Mouse (Mus musculus) hindbrain, postnatal 0 days (tissue): ENCODE measurements around the gene Ube2n. TPM values are rescaled to one million over a fixed set of nuclear protein-coding genes. Genes with fewer than 3 reads are reported as not detected.

Experiments used
- ATAC-seq: fragments of 200-750 bp; cut with Nextera tagmentation; 2 replicates; pipeline ENCODE4 v1.8.0; 2017; ENCODE audit warnings: mild to moderate bottlenecking, moderate TSS enrichment, moderate library complexity
- DNase-seq: peaks from one replicate; pipeline ENCODE4 v3.0.0-alpha.2; 2015; ENCODE audit warnings: low spot score
- H3K27ac ChIP-seq: fragments of 300-500 bp; sonication (generic); 2 replicates; pipeline ENCODE4 v1.5.1; 2014; ENCODE audit warnings: mild to moderate bottlenecking
- H3K27me3 ChIP-seq: fragments of 300-500 bp; sonication (generic); 2 replicates; pipeline ENCODE4 v1.6.1; 2014; ENCODE audit warnings: low read length, mixed read lengths; ENCODE audit not compliant: insufficient read depth
- H3K36me3 ChIP-seq: fragments of 300-500 bp; sonication (generic); 2 replicates; pipeline ENCODE4 v1.6.1; 2014; ENCODE audit warnings: low read length, mixed read lengths; ENCODE audit not compliant: insufficient read depth
- H3K4me1 ChIP-seq: fragments of 300-500 bp; sonication (generic); 2 replicates; pipeline ENCODE4 v1.6.1; 2014; ENCODE audit warnings: antibody characterized with exemption, low read length, mixed read lengths; ENCODE audit not compliant: insufficient read depth
- H3K4me2 ChIP-seq: fragments of 300-500 bp; sonication (generic); 2 replicates; pipeline ENCODE4 v1.6.1; 2014; ENCODE audit warnings: low read depth, mild to moderate bottlenecking, low read length, moderate library complexity, mixed read lengths
- H3K4me3 ChIP-seq: fragments of 300-500 bp; sonication (generic); 2 replicates; pipeline ENCODE4 v1.5.1; 2014; ENCODE audit warnings: low read length
- H3K9ac ChIP-seq: fragments of 300-500 bp; sonication (generic); replicated peaks from 2 replicates; pipeline ENCODE4 v1.6.1; 2014; ENCODE audit warnings: mild to moderate bottlenecking, low read length, moderate library complexity, mixed read lengths
- H3K9me3 ChIP-seq: fragments of 300-500 bp; sonication (generic); 2 replicates; pipeline ENCODE4 v1.6.1; 2016; ENCODE audit warnings: low read length, mixed read lengths
- CTCF ChIP-seq: IDR thresholded peaks from 2 replicates; pipeline ENCODE4 v1.5.1; 2016; ENCODE audit warnings: antibody characterized with exemption, control low read depth, low read depth
- WGBS: fragments of 180-500 bp; shearing (Covaris S2); extraction: QIAGEN DNeasy Blood & Tissue Kit; methylation state at CpG from one replicate; pipeline ENCODE4 v1.1.7; 2014; 5-methylcytosine and 5-hydroxymethylcytosine counted together
- polyA plus RNA-seq: library from polyadenylated mRNA; unstranded; fragments of >200 nt; fragmentation: Nextera tagmentation; extraction: Ambion mirVana; gene quantifications from 2 replicates; pipeline ENCODE4 v1.2.1, GENCODE M21; 2015
- total RNA-seq: library from RNA; depleted of rRNA; stranded (reverse); fragments of >200 nt; gene quantifications from 2 replicates; pipeline ENCODE4 v1.2.3, GENCODE M21; 2014

Gene Ube2n
- total and polyA plus RNA-seq, 2 experiments from 2014 or later: 203 to 333 TPM

GRCm38 (mm10) chr10:95535399-95536221, 20.7 kb downstream of the Ube2n start:
- no peak for ATAC-seq
- DNase-seq: no peak
- WGBS: 88% methylated on average over 8 of the region's 8 CpGs

GRCm38 (mm10) chr10:95536222-95536541, 21.2 kb downstream of the Ube2n start:
- DNase-seq: no peak
- 89% methylated on average over 6 of the region's 6 CpGs for WGBS
- no peak overlapping the region for H3K4me2 ChIP-seq
- H3K36me3 ChIP-seq: no peaks in the 10 kb centered on the region
- no peak for TF ChIP-seq CTCF
- no peaks in the 10 kb centered on the region for H3K4me1 ChIP-seq
- no peaks in the 10 kb centered on the region for H3K9me3 ChIP-seq
- no peak overlapping the region for H3K4me3 ChIP-seq
- ATAC-seq: no peak
- no peak overlapping the region for H3K27ac ChIP-seq
- no peaks in the 10 kb centered on the region for H3K27me3 ChIP-seq
- H3K9ac ChIP-seq: no peak overlapping the region

More at GRCm38 (mm10) chr10:95535399-95536221, 20.7 kb downstream of the Ube2n start:
- H3K9me3 ChIP-seq: no peaks in the 10 kb centered on the region
- H3K9ac ChIP-seq: no peak overlapping the region
- no peak overlapping the region for H3K4me2 ChIP-seq
- H3K36me3 ChIP-seq: no peaks in the 10 kb centered on the region
- no peak overlapping the region for H3K4me3 ChIP-seq
- no peak overlapping the region for H3K27ac ChIP-seq
- H3K4me1 ChIP-seq: no peaks in the 10 kb centered on the region
- no peaks in the 10 kb centered on the region for H3K27me3 ChIP-seq
- TF ChIP-seq CTCF: 0 out of 2 replicates have a peak, but pooled peaks have one; percentile 4

- DNase-seq (no peak), ATAC-seq (no peak)
- Histone ChIP-seq H3K9ac (no peak overlapping the region), H3K9me3 (no peaks in the 10 kb centered on the region), H3K36me3 (peaks cover 10% of the 10 kb centered on the region; the same call in 1 of the 2 replicates), H3K27ac (no peak overlapping the region), H3K27me3 (no peaks in the 10 kb centered on the region), H3K4me1 (no peaks in the 10 kb centered on the region), H3K4me3 (no peak overlapping the region), H3K4me2 (no peak overlapping the region)
- WGBS: 92% methylated on average over 3 of the region's 3 CpGs
- TF ChIP-seq CTCF: no peak
Observed at GRCm38 (mm10) chr10:95539260-95539659, 24.3 kb downstream of the Ube2n start.

GRCm38 (mm10) chr10:95539841-95540240, 24.9 kb downstream of the Ube2n start:
- Histone ChIP-seq H3K9ac (no peak overlapping the region), H3K27me3 (no peaks in the 10 kb centered on the region), H3K4me2 (no peak overlapping the region), H3K27ac (no peak overlapping the region), H3K4me1 (no peaks in the 10 kb centered on the region), H3K4me3 (no peak overlapping the region), H3K36me3 (peaks cover 12% of the 10 kb centered on the region; the same call in 1 of the 2 replicates), H3K9me3 (no peaks in the 10 kb centered on the region)
- DNase-seq (no peak), ATAC-seq (no peak)
- no peak for TF ChIP-seq CTCF
- WGBS: 84% methylated on average over 3 of the region's 3 CpGs

GRCm38 (mm10) chr10:95542916-95543315, 28.0 kb downstream of the Ube2n start:
- Histone ChIP-seq H3K9ac (no peak overlapping the region), H3K4me3 (no peak overlapping the region), H3K36me3 (peaks cover 27% of the 10 kb centered on the region; the same call in 1 of the 2 replicates), H3K9me3 (no peaks in the 10 kb centered on the region), H3K4me2 (no peak overlapping the region), H3K4me1 (no peaks in the 10 kb centered on the region), H3K27ac (no peak overlapping the region), H3K27me3 (no peaks in the 10 kb centered on the region)
- no peak for DNase-seq
- no peak for ATAC-seq
- TF ChIP-seq CTCF: no peak
- WGBS: 90% methylated on average over 4 of the region's 4 CpGs

- H3K9ac ChIP-seq: no peak overlapping the region
- no peak for TF ChIP-seq CTCF
- H3K4me2 ChIP-seq: no peak overlapping the region
- H3K27me3 ChIP-seq: no peaks in the 10 kb centered on the region
- no peaks in the 10 kb centered on the region for H3K4me1 ChIP-seq
- no peaks in the 10 kb centered on the region for H3K9me3 ChIP-seq
- no peak for ATAC-seq
- H3K4me3 ChIP-seq: no peak overlapping the region
- no peak for DNase-seq
- 94% methylated on average over 2 of the region's 2 CpGs for WGBS
- H3K36me3 ChIP-seq: peaks cover 30% of the 10 kb centered on the region; the same call in 1 of the 2 replicates
- no peak overlapping the region for H3K27ac ChIP-seq
Observed at GRCm38 (mm10) chr10:95543377-95543776, 28.4 kb downstream of the Ube2n start.

- Histone ChIP-seq H3K4me1 (no peaks in the 10 kb centered on the region), H3K9me3 (no peaks in the 10 kb centered on the region), H3K36me3 (peaks cover 33% of the 10 kb centered on the region; the same call in 1 of the 2 replicates), H3K9ac (no peak overlapping the region), H3K27ac (no peak overlapping the region), H3K27me3 (no peaks in the 10 kb centered on the region), H3K4me2 (no peak overlapping the region), H3K4me3 (no peak overlapping the region)
- ATAC-seq: no peak
- no peak for DNase-seq
- TF ChIP-seq CTCF: no peak
Observed at GRCm38 (mm10) chr10:95544004-95544403, 29.1 kb downstream of the Ube2n start.
